Mouse (Mus musculus) cortical plate, adult 2 months (tissue): ENCODE measurements around the gene Ffar4.

Experiments
- CTCF ChIP-seq: fragments of 200-500 bp; IDR thresholded peaks from 2 replicates; pipeline ENCODE4 v1.5.1; 2011; ENCODE audit warnings: mild to moderate bottlenecking, control low read depth, low read length; ENCODE audit not compliant: insufficient read depth; ENCODE audit errors: extremely low read depth
- POLR2A ChIP-seq: fragments of 200-500 bp; IDR thresholded peaks from 2 replicates; pipeline ENCODE4 v1.6.1; 2011; ENCODE audit warnings: mild to moderate bottlenecking, low read length, control low read depth; ENCODE audit not compliant: insufficient read depth; ENCODE audit errors: extremely low read depth

GRCm38 (mm10) chr19:38123921-38124320 is 27.1 kb downstream of the Ffar4 start:
- no peak for TF ChIP-seq POLR2A
- TF ChIP-seq CTCF = no peak
